Mouse (Mus musculus) heart, adult 18-20 months (tissue): ENCODE results near the gene Ggt1. TPM values are rescaled to one million over a fixed set of nuclear protein-coding genes. Genes with fewer than 3 reads are reported as not detected.
A peak's percentile ranks its signal among the peaks of the same experiment; 100 is the strongest.
"Not testable (repeated sequence)": the region's sequence is repeated elsewhere in the genome, so short reads cannot be mapped to it uniquely, and the experiment has no call there.

Experiments used
- DNase-seq, 2 experiments: peaks; one replicate each; pipeline ENCODE4 v3.0.0; 2021 to 2022; ENCODE audit warnings: mixed read lengths in 1 of 2
- long read RNA-seq, 2 experiments: library from polyadenylated mRNA; stranded (forward); transcript quantifications; one replicate each; pipeline ENCODE4 v2.0.0; 2021
- total RNA-seq, 2 experiments: library from RNA; stranded (reverse); gene quantifications; 2 replicates each; pipeline ENCODE4 v1.2.3; 2021

Ggt1 gene
- total RNA-seq: under 1 TPM in 1 of 2 experiments, not detected in 1; 0.54 TPM
- long read RNA-seq, experiment 1: 0 reads
- long read RNA-seq, experiment 2, partial matches to known transcripts: 0 of 1 reads
- long read RNA-seq, experiment 2, other reads (novel, unspliced or antisense): 1 of 1 reads

- DNase-seq: no peak
Measured at GRCm38 (mm10) chr10:75561071-75561654, at the start of gene Ggt1. Gene Ggt1, plus strand, starts transcription at chr10:75561604.

DNA sequence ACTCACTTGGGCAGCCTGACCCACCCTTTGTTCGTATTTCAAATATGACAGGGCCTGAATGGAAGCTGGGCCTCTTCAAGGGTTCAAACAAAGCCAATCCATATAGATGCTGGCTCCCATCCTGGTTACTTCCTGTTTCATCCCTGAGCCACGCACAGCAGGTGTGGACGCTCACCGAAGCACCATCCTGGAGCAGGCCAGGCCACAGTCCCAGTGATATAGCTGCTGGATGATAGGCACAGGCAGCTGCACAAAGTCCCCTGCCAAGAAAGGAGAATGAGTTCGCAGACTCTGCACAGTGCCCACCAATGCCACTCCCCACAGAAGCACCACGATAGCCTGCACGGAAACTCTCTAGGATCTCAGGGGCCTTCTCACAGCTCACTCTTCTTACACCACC, 49.5 kb upstream of the Ggt1 start:
- DNase-seq: no peak

DNA sequence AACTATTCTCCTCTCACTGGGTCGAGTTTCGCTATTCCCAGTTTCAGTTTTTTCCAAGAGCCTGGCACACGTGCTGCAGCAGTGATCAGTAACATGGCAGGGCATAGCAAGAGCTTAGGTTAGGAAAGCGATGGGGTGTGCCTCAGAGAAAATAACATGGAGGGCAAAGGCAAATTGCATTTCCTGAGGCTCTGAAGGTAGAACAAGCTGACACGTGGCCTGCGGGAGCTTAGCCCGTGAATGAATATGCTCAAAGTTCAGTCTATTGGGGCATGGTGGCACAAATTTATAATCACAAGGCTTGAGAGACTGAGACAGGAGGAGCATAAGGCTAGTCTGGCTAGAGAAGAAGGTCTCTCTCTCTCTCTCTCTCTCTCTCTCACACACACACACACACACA, 48.6 kb upstream of the Ggt1 start:
- DNase-seq: no peak

- DNase-seq: no peak
Measured at GRCm38 (mm10) chr10:75513306-75514067, 47.9 kb upstream of the Ggt1 start.

GRCm38 (mm10) chr10:75514361-75514760, 47.0 kb upstream of the Ggt1 start:
- no peak for DNase-seq

DNA sequence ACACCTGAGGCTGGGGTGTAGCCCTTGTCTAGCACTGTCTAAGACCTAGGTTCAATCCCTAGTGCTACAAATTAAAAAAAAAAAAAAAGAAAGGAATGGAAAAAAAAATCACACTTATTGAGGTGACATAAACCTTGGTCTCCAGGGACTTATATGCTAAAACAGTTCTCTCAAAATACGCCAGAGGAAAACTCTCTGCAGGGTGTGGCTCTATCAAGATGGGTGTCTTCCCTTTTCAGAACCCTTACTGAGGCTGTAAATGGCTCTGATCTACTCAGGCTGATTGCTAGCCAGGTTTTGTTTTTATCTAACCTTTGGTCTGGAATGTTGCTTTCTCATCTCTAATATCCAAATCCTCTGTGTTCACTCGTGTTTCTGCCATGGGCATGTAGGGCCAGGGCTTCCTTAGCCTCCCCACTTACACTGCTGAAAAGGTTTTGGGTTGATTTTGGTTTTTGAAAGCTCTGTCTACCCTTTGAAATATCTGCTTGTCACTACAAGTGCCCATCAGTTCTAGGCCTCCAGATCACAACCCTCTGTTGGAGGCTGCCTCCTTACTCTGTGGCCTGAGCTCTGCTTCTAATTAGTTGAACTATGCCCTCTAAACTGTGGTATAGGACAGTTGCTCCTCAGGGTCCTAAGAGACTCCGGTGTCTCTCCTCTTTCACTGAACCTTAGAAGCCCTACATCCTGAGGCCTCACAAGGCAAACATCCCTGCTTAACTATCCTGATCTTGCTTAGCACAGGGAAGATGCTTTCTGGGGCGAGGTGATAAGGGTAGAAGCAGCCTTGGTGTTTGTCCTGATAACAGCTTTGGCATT, 46.0 kb upstream of the Ggt1 start:
- DNase-seq: no peak

DNA sequence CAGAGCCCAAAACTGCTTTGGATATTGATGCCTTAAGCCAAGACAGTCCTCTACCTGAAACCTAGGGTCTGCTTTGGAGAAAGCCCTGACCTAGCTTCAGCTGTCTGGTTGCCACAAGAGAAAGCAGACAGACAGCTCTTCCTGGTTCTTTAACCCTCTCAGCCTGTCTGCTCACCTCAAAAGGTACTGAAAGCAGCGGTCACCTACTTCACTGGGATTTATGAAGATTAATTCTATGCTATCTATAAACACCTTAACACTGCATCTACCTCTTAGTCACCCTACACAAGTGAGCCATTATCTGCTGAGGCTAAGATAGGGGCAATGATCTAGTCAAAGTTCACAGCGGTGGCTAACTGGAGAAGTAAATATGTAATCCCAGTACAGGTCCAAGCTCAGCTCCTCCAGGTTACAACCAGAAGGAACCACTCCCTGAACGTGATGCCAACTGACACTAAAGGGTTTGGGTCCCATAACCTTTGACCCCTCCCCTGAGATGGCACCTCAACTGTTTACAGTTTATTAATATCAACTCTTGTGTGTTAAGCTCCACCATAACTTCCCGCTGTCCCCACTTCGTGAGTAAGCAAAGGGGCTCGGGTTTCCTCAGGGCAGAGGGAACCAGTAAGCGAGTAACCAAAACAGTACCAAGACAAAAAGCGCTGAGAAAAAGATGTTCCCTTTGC, 45.2 kb upstream of the Ggt1 start:
- DNase-seq: no peak

- no peak for DNase-seq
Measured at GRCm38 (mm10) chr10:75516724-75517072, 44.7 kb upstream of the Ggt1 start.

DNA sequence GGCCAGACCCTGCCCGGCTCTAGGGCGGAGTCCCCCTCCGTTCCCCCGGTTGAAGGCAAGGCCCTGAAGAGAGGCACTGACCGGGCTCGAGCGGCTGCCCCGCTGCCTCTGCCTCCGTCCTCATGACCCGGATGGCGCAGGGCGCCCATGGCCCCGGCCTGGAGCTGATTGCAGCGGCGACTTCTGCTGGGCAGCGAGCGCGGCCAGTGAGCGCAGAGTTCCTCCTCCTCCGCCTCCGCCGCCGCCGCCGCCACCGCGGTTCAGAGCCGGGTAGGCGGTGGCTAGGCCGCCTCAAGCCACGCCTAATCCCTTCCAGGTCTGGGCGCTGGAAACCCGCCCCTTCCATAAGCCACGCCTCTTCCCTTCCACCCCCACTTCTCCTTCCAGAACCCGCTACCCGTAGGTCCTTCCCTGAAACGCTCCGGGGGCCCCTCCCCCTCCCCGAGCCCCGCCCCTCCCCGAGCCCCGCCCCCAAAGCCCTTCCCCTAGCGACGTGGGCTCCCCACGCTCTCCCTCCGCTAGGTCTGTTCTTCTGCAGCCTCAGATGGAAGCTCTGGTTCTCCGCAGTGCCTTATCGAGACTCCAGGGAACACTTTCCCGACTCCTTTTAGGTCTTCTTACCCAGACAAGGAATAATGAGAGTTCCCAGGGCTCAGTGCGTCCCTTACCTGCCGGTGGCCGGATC, 44.2 kb upstream of the Ggt1 start, which contains the start of gene Snrpd3:
TSS of gene Snrpd3 (plus strand) at position 479 of the 685 bp plus-strand sequence.
- DNase-seq: peak; percentile 92 to 98

GRCm38 (mm10) chr10:75517758-75518143, 43.7 kb upstream of the Ggt1 start, which contains the start of gene Gucd1:
Gene Gucd1, minus strand, starts transcription at chr10:75517972.
- DNase-seq: peak; percentile 97 to 99

DNA sequence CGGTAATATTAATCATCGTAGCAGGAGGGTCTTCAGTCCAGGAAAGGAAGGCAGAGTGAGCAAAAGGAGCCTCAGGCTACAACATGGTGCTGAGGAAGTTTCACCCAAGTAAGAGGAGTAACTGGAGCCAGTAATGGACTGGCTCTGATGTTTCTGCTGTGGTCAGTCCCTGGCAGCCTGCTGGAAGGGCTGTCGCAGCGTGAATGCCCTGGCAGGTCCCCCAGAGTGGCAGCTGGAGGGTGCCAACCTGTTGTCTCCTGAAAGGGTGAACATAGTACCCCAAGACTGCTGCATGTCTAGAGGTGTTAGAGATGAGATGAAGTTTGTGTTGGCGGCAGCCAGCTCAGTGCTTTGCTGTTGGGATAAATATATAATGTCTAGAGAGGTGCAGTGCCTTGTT, 40.8 kb upstream of the Ggt1 start:
- no peak for DNase-seq

DNA sequence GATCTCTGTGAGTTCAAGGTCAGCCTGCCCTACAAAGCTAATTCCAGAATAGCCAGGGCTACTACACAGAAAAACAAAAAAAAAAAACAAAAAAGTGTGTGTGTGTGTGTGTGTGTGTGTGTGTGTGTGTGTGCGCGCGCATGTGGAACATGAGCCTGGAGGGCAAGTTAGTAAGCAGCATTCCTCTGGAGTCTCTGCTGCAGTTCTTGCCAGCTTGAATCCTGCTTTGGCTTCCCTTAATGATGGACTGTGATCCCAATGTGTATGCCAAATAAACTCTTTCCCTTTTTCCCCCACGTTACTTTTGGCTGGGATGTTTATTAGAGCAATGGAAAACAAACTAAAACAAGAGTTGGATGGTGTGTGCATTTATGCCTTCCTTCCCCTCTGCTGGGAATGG, 39.8 kb upstream of the Ggt1 start:
- no peak for DNase-seq

GRCm38 (mm10) chr10:75525450-75525849, 36.0 kb upstream of the Ggt1 start:
- DNase-seq: not testable (repeated sequence)

GRCm38 (mm10) chr10:75530322-75530721, 31.1 kb upstream of the Ggt1 start:
- no peak for DNase-seq

DNA sequence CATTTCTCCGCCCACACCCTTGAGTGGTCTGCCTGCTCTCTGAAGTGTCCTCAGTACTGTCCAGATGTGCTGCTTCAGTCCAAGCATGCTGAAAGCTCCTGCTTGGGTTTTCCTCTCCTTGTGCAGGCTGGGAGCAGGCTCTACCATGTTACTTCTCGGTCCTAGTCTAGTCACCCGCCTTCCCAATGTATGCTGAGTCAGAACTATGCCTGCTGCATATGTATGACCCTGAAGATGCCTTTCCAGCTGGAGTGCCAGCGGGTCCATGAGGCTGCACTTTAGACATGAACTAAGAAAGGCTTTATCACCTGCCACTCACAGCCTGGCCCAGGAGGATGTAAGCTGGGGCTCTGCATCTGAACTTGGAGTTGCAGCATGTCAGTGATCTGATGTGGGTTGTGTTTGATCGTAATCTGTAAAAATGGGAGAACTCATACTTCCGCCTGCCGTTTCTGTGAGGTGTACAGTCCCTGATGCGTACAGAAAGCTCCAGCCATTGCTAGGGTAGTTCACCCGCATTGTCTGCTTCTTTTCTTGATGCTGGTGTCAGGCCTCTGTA, 29.8 kb upstream of the Ggt1 start:
- no peak for DNase-seq

DNA sequence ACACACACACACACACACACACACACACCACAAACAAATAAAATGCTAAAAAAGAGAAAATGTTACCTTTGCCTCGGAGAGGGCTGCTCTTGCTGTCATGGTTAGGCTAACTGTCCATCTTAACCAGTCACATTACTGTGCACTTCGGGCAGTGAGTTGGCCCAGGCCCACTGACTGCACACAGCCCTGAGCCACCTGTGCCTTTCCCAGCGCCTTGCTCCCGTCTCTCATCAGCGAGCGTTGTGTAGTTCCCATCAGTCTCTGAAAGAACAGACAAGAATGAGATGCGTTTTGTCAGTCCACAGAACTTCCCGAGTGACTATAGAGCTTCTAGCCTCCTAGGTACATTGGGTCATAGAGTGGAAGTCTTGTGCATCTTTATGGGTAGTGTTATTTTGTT, 27.2 kb upstream of the Ggt1 start:
- no peak for DNase-seq

- peak; percentile 71 to 75 for DNase-seq
Measured at GRCm38 (mm10) chr10:75534934-75535333, 26.5 kb upstream of the Ggt1 start.

DNA sequence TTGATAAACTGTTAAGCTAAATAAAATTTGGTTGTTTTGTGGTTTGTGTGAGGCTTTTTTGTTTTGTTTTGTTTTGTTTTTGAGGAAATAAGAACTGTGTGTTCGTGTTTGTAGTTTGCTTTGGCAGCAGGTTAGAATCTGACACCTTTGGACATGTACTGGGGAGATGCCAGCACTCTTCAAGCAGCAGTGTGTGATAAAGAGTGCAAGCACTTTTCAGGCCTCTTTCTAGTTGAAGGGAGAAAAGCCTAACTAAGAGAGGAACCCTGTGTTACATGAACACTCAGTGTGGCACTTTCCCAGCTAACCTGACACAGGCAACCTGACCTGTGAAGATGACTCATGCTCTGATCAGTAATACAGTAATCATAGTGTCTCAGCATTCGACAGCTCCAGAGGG, 26.0 kb upstream of the Ggt1 start:
- DNase-seq: peak; percentile 61 to 68

GRCm38 (mm10) chr10:75536123-75536522, 25.3 kb upstream of the Ggt1 start:
- DNase-seq: no peak

- DNase-seq: no peak
Measured at GRCm38 (mm10) chr10:75547901-75548300, 13.5 kb upstream of the Ggt1 start.

GRCm38 (mm10) chr10:75548486-75548885, 12.9 kb upstream of the Ggt1 start:
- DNase-seq: no peak
